Comparison of ENCODE assay signal across 16 mouse cellular contexts in genomic region chr1:190263620-190264019, GRCm38 (mm10).
A peak's percentile ranks its signal among the peaks of the same experiment; 100 is the strongest.
DNase-seq lines count a peak whose midpoint lies in the region; ATAC-seq lines count a peak whose summit lies in the region.
"Had no signal": no experiment of that assay in that cellular context is flagged by ENCODE, and none has a peak within 500 bp of the region (broad histone marks: within the 10 kb centered on the region; RNA-seq: fewer than 3 reads in every experiment).

No protein-coding gene starts in this region.

- no peak overlapping the region for H3K9ac ChIP-seq in midbrain, embryonic 13.5 days (replicated peaks)
- H3K9ac ChIP-seq: forebrain, embryonic 15.5 days; heart, embryonic 15.5 days; hindbrain, embryonic 14.5 days had no signal

- H3K4me2 ChIP-seq in midbrain, embryonic 13.5 days (replicated peaks): no peak overlapping the region
- H3K4me2 ChIP-seq: forebrain, embryonic 15.5 days; heart, embryonic 11.5 days; heart, embryonic 15.5 days; hindbrain, embryonic 14.5 days had no signal

- DNase-seq in midbrain, embryonic 10.5 days (ENCODE audit: low spot score): peak; percentile 29
- DNase-seq in embryo, embryonic 10 days (ENCODE audit: low spot score): peak; percentile 64
- peak; percentile 47 for DNase-seq in embryo, embryonic 11 days
- DNase-seq in mesoderm, embryonic 11.5 days (ENCODE audit: low read depth, low spot score): peak; percentile 49
- DNase-seq in natural killer cell, adult 2 months (ENCODE audit: low spot score in 2 of 2): no peak
- no peak for DNase-seq in adrenal gland, postnatal 14 days
- DNase-seq: adrenal gland, postnatal 36 days; cerebellum, adult 2 months; cerebellum, postnatal 10 days; heart, adult 2 months; heart, postnatal 14 days had no signal

- H3K27ac ChIP-seq in midbrain, embryonic 10.5 days (replicated peaks): peak overlapping the region; percentile 55; the same call in 1 of the 2 replicates
- H3K27ac ChIP-seq in midbrain, embryonic 13.5 days: no peak overlapping the region
- H3K27ac ChIP-seq: forebrain, embryonic 15.5 days; heart, adult 2 months; heart, embryonic 15.5 days; hindbrain, embryonic 14.5 days had no signal

- H3K4me1 ChIP-seq in midbrain, embryonic 10.5 days: peaks cover 14% of the 10 kb centered on the region
- peaks cover 13% of the 10 kb centered on the region; the same call in 1 of the 2 replicates for H3K4me1 ChIP-seq in midbrain, embryonic 13.5 days (replicated peaks)
- H3K4me1 ChIP-seq: heart, embryonic 15.5 days had no signal

- no peaks in the 10 kb centered on the region for H3K36me3 ChIP-seq in midbrain, embryonic 10.5 days
- no peaks in the 10 kb centered on the region for H3K36me3 ChIP-seq in midbrain, embryonic 13.5 days
- H3K36me3 ChIP-seq: forebrain, embryonic 15.5 days; heart, embryonic 15.5 days had no signal

- H3K4me3 ChIP-seq in midbrain, embryonic 10.5 days: no peak overlapping the region
- H3K4me3 ChIP-seq in midbrain, embryonic 13.5 days (replicated peaks): no peak overlapping the region
- H3K4me3 ChIP-seq: forebrain, embryonic 15.5 days; heart, adult 2 months; heart, embryonic 15.5 days had no signal

- H3K27me3 ChIP-seq in midbrain, embryonic 10.5 days (ENCODE audit: low read depth, poor library complexity, severe bottlenecking): peaks cover 8% of the 10 kb centered on the region
- 0 out of 2 replicates have a peak, but pooled peaks cover 5% of the 10 kb centered on the region for H3K27me3 ChIP-seq in midbrain, embryonic 13.5 days
- H3K27me3 ChIP-seq: heart, embryonic 15.5 days had no signal

- H3K9me3 ChIP-seq in midbrain, embryonic 10.5 days (replicated peaks): no peaks in the 10 kb centered on the region
- no peaks in the 10 kb centered on the region for H3K9me3 ChIP-seq in midbrain, embryonic 13.5 days
- H3K9me3 ChIP-seq: forebrain, embryonic 15.5 days; heart, embryonic 15.5 days had no signal

- ATAC-seq in midbrain, embryonic 13.5 days: no peak
- ATAC-seq: forebrain, embryonic 15.5 days had no signal

- 40% methylated on average over 7 of the region's 7 CpGs for WGBS in midbrain, embryonic 10.5 days
- 36% methylated on average over 7 of the region's 7 CpGs for WGBS in midbrain, embryonic 13.5 days

Comparison
In these comparisons a context has a peak if more than half of its experiments do, and no peak if none do; other contexts are left out.
1. DNase-seq: peak in midbrain, embryonic 10.5 days (single experiment), embryo, embryonic 10 days (single experiment), embryo, embryonic 11 days (single experiment) and mesoderm, embryonic 11.5 days (single experiment); none in natural killer cell, adult 2 months (0 of 2) and adrenal gland, postnatal 14 days (single experiment).